Comparison of ENCODE assay signal across 34 mouse cellular contexts in the genomic region with DNA sequence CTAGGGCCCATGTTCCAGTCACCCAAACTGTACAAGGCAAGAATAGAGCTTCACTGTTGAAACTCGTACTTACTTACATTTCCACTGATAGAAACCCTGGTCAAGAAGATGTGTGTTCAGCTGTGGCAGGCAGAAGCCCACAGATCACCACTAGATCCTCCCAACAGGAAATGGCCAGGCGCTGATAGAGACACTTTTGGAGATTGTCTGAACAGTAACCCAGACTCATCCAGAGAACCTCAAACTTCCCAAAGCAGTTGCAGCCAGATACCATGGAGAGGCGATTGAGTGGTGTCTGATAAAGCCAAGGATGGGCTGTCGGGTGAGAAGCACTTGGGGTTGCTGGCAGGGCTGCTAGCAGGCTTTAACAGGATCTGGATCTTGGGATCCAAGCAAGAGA. TPM values are rescaled to one million over a fixed set of nuclear protein-coding genes. Genes with fewer than 3 reads are reported as not detected.
A peak's percentile ranks its signal among the peaks of the same experiment; 100 is the strongest.
DNase-seq lines count a peak whose midpoint lies in the region; ATAC-seq lines count a peak whose summit lies in the region.
"Had no signal": no experiment of that assay in that cellular context is flagged by ENCODE, and none has a peak within 500 bp of the region (broad histone marks: within the 10 kb centered on the region; RNA-seq: fewer than 3 reads in every experiment).

No protein-coding gene starts in this region.

- no peak overlapping the region for H3K9ac ChIP-seq in liver, embryonic 13.5 days
- H3K9ac ChIP-seq: hindbrain, embryonic 14.5 days; midbrain, embryonic 15.5 days; stomach, embryonic 15.5 days had no signal

- H3K36me3 ChIP-seq in liver, embryonic 13.5 days, result peaks cover 55% of the 10 kb centered on the region

- ATAC-seq in liver, embryonic 13.5 days (ENCODE audit: low read depth), result peak; percentile 59
- ATAC-seq in megakaryocyte progenitor cell, adult 5-6 weeks (replicated peaks; ENCODE audit: poor library complexity), result peak; percentile 38
- ATAC-seq: CD4-positive, CD25-positive, alpha-beta regulatory T cell, adult 4 months; forebrain, embryonic 14.5 days; intestine, postnatal 0 days; lung, postnatal 0 days; midbrain, embryonic 15.5 days had no signal

- intact Hi-C loops in heart, postnatal 14 days (cut with DNase I), result loop anchor here (10.0 kb wide), 1 partner anchor 398 kb away; no protein-coding TSS in a partner anchor

- no peak overlapping the region for H3K4me2 ChIP-seq in liver, embryonic 13.5 days
- H3K4me2 ChIP-seq: heart, embryonic 11.5 days; hindbrain, embryonic 14.5 days; midbrain, embryonic 15.5 days; stomach, embryonic 15.5 days had no signal

- peaks cover 21% of the 10 kb centered on the region for H3K4me1 ChIP-seq in liver, embryonic 13.5 days (replicated peaks)

- DNase-seq in 416B (ENCODE audit: low read depth) (peak; percentile 90), MEL-GATA-1-ER (ENCODE audit: extremely low read depth, low read depth) (peak; percentile 83)
- DNase-seq in liver, embryonic 13.5 days, result no peak
- no peak for DNase-seq in heart, postnatal 14 days
- no peak for DNase-seq in thymus, postnatal 10 days (ENCODE audit: low spot score in 2 of 2)
- DNase-seq in frontal cortex, postnatal 25 days (ENCODE audit: low spot score in 2 of 2), result no peak
- DNase-seq: adrenal gland, adult 8-10 months; cerebellum, adult 2 months; cerebellum, postnatal 14 days; gastrocnemius, adult 2 months; gastrocnemius, postnatal 36 days; kidney, adult 9 months; kidney, postnatal 10 days; layer of hippocampus, adult 9-11 months; lung, postnatal 4 days; right cerebral cortex, postnatal 25 days; thymus, postnatal 25 days had no signal

- H3K4me3 ChIP-seq in liver, embryonic 13.5 days (replicated peaks), result no peak overlapping the region
- H3K4me3 ChIP-seq: gastrocnemius, adult 2 months; midbrain, embryonic 15.5 days; stomach, embryonic 15.5 days had no signal

- no peaks in the 10 kb centered on the region for H3K27me3 ChIP-seq in liver, embryonic 13.5 days
- H3K27me3 ChIP-seq: midbrain, embryonic 15.5 days; stomach, embryonic 15.5 days had no signal

- H3K9me3 ChIP-seq in liver, embryonic 13.5 days (replicated peaks), result no peaks in the 10 kb centered on the region
- H3K9me3 ChIP-seq: midbrain, embryonic 15.5 days; stomach, embryonic 15.5 days had no signal

- 8% methylated on average over 4 of the region's 4 CpGs for WGBS in liver, embryonic 13.5 days (ENCODE audit: insufficient replicate concordance)

- H3K27ac ChIP-seq in liver, embryonic 13.5 days, result 0 out of 2 replicates have a peak overlapping the region, but pooled peaks have one; percentile 29
- H3K27ac ChIP-seq: gastrocnemius, adult 2 months; hindbrain, embryonic 14.5 days; midbrain, embryonic 15.5 days; stomach, embryonic 15.5 days had no signal

RNA-seq across cellular contexts. Expression of gene Cmas, which starts 20.4 kb away (rescaled TPM):
- polyA plus RNA-seq in liver, embryonic 13.5 days (2015; fragmentation: Nextera tagmentation; extraction: Ambion mirVana), result 154 and 158 TPM in 2 replicates
- 61.3 and 67.0 TPM in 2 replicates for total RNA-seq in megakaryocyte progenitor cell, adult 5-6 weeks (2015)
- total RNA-seq in megakaryocyte progenitor cell, adult 5-6 weeks (2017), result 58.1 and 66.2 TPM in 2 replicates
- 10 to 100 TPM; 38.6 to 39.4 TPM for total RNA-seq in heart, postnatal 14 days (2021)

RNA-seq across cellular contexts. Expression of gene Sult6b2, which starts 27.4 kb away (rescaled TPM):
- not detected in 2 replicates for polyA plus RNA-seq in liver, embryonic 13.5 days (2015; fragmentation: Nextera tagmentation; extraction: Ambion mirVana)
- not detected in 2 replicates for total RNA-seq in megakaryocyte progenitor cell, adult 5-6 weeks (2015)
- total RNA-seq in megakaryocyte progenitor cell, adult 5-6 weeks (2017), result not detected in 2 replicates
- total RNA-seq in heart, postnatal 14 days (2021), result not detected
- total RNA-seq: adrenal gland, adult 8-10 months; adrenal gland, postnatal 4 days; gastrocnemius, adult 2 months; gastrocnemius, postnatal 36 days; hematopoietic stem cell, adult 5-6 weeks; liver, adult 2 months; neutrophil, adult 5-6 weeks had no signal
- polyA plus RNA-seq: CD4-positive, CD25-positive, alpha-beta regulatory T cell, adult 4 months; embryonic facial prominence, embryonic 11.5 days; heart, postnatal 0 days; hindbrain, embryonic 14.5 days; large intestine, adult 2 months; limb, embryonic 11.5 days; liver, adult 2 months; lung, postnatal 0 days had no signal

Comparison
In these comparisons a context has a peak if more than half of its experiments do, and no peak if none do; other contexts are left out.
1. DNase-seq: peak in 416B (single experiment) and MEL-GATA-1-ER (single experiment); none in liver, embryonic 13.5 days (single experiment), heart, postnatal 14 days (0 of 2), thymus, postnatal 10 days (0 of 2) and frontal cortex, postnatal 25 days (0 of 2).